Mouse (Mus musculus) bone marrow, adult 2 months (tissue): Measurements from ENCODE around the gene Otop2.

Experiments
- CTCF ChIP-seq: fragments of 200-500 bp; IDR thresholded peaks from 2 replicates; pipeline ENCODE4 v1.5.1; 2011; ENCODE audit warnings: low read length, control low read depth; ENCODE audit not compliant: control insufficient read depth, insufficient read depth
- POLR2A ChIP-seq: fragments of 200-500 bp; IDR thresholded peaks from 2 replicates; pipeline ENCODE4 v1.6.1; 2011; ENCODE audit warnings: low read depth, mild to moderate bottlenecking, control low read depth, low read length, borderline replicate concordance; ENCODE audit not compliant: control insufficient read depth

GRCm38 (mm10) chr11:115291503-115291902, 15.5 kb upstream of the Otop2 start:
- TF ChIP-seq CTCF, result no peak
- TF ChIP-seq POLR2A, result no peak
